Mouse (Mus musculus) fibroblast of lung, adult 2 months (primary cell): Measurements from ENCODE around the gene Ggct.

Experiments used
- DNase-seq: peaks from one replicate; pipeline ENCODE4 v3.0.0-alpha.2; 2011; ENCODE audit warnings: low read depth

Ggct gene

GRCm38 (mm10) chr6:54952542-54952941 is 40.2 kb downstream of the Ggct start:
- no peak for DNase-seq

GRCm38 (mm10) chr6:54948682-54949081 is 44.1 kb downstream of the Ggct start:
- DNase-seq, result no peak

GRCm38 (mm10) chr6:54946241-54946953 is 46.4 kb downstream of the Ggct start:
- no peak for DNase-seq

- DNase-seq, result no peak
These were observed 48.2 kb downstream of the Ggct start for GRCm38 (mm10) chr6:54944551-54944950.

GRCm38 (mm10) chr6:54943753-54944152 is 49.0 kb downstream of the Ggct start:
- DNase-seq, result no peak

GRCm38 (mm10) chr6:54943292-54943691 is 49.5 kb downstream of the Ggct start:
- DNase-seq, result no peak

- no peak for DNase-seq
These were observed 51.6 kb downstream of the Ggct start for GRCm38 (mm10) chr6:54941149-54941548.

GRCm38 (mm10) chr6:54940126-54940525 is 52.6 kb downstream of the Ggct start:
- no peak for DNase-seq

GRCm38 (mm10) chr6:54939631-54940030 is 53.1 kb downstream of the Ggct start:
- DNase-seq, result no peak

GRCm38 (mm10) chr6:54936496-54936895 is 56.3 kb downstream of the Ggct start:
- no peak for DNase-seq

- DNase-seq, result no peak
These were observed 57.8 kb downstream of the Ggct start for GRCm38 (mm10) chr6:54934930-54935329.

GRCm38 (mm10) chr6:54934313-54934712 is 58.4 kb downstream of the Ggct start:
- no peak for DNase-seq

- DNase-seq, result no peak
These were observed 58.9 kb downstream of the Ggct start for GRCm38 (mm10) chr6:54933866-54934265.

GRCm38 (mm10) chr6:54933216-54933615 is 59.5 kb downstream of the Ggct start:
- no peak for DNase-seq
